8 mouse cellular contexts compared by ENCODE assay signal in genomic region chr1:131523794-131524193, GRCm38 (mm10). TPM values are rescaled to one million over a fixed set of nuclear protein-coding genes. Genes with fewer than 3 reads are reported as not detected.
DNase-seq lines count a peak whose midpoint lies in the region; ATAC-seq lines count a peak whose summit lies in the region.

No protein-coding gene starts in this region.

- H3K4me1 ChIP-seq in heart, embryonic 15.5 days (replicated peaks): peaks cover 48% of the 10 kb centered on the region
- H3K4me1 ChIP-seq in brown adipose tissue, adult 24 weeks (ENCODE audit: control insufficient read depth, insufficient read depth, insufficient read length, low read length): peaks cover 21% of the 10 kb centered on the region
- peaks cover 45% of the 10 kb centered on the region for H3K4me1 ChIP-seq in hindbrain, embryonic 10.5 days (replicated peaks)
- peaks cover 55% of the 10 kb centered on the region for H3K4me1 ChIP-seq in midbrain, embryonic 13.5 days (replicated peaks)

- no peak for ATAC-seq in heart, embryonic 15.5 days (replicated peaks; ENCODE audit: insufficient number of reproducible peaks, insufficient read depth, low FRiP score, low read depth)
- no peak for ATAC-seq in midbrain, embryonic 13.5 days

- no peaks in the 10 kb centered on the region for H3K27me3 ChIP-seq in heart, embryonic 15.5 days
- H3K27me3 ChIP-seq in hindbrain, embryonic 10.5 days (ENCODE audit: insufficient read depth, poor library complexity, severe bottlenecking): no peaks in the 10 kb centered on the region
- no peaks in the 10 kb centered on the region for H3K27me3 ChIP-seq in midbrain, embryonic 13.5 days

- no peaks in the 10 kb centered on the region for H3K9me3 ChIP-seq in heart, embryonic 15.5 days (replicated peaks)
- H3K9me3 ChIP-seq in hindbrain, embryonic 10.5 days: no peaks in the 10 kb centered on the region
- no peaks in the 10 kb centered on the region for H3K9me3 ChIP-seq in midbrain, embryonic 13.5 days

- H3K9ac ChIP-seq in heart, embryonic 15.5 days: 0 out of 2 replicates have a peak overlapping the region, but pooled peaks have one; percentile 3
- peak overlapping the region; percentile 89 for H3K9ac ChIP-seq in midbrain, embryonic 13.5 days (replicated peaks)

- no peak for DNase-seq in heart, adult 18-20 months
- no peak for DNase-seq in hindbrain, embryonic 10.5 days (ENCODE audit: low spot score)
- no peak for DNase-seq in adrenal gland, adult 18-20 months (ENCODE audit: low spot score in 2 of 2)
- no peak for DNase-seq in layer of hippocampus, postnatal 36 days
- DNase-seq in T-cell, adult 2 months (ENCODE audit: low spot score): no peak

- H3K36me3 ChIP-seq in heart, embryonic 15.5 days: no peaks in the 10 kb centered on the region
- peaks cover 5% of the 10 kb centered on the region; the same call in 1 of the 2 replicates for H3K36me3 ChIP-seq in hindbrain, embryonic 10.5 days
- H3K36me3 ChIP-seq in midbrain, embryonic 13.5 days: no peaks in the 10 kb centered on the region

- H3K4me2 ChIP-seq in heart, embryonic 15.5 days: peak overlapping the region; percentile 94
- peak overlapping the region; percentile 70 for H3K4me2 ChIP-seq in midbrain, embryonic 13.5 days (replicated peaks)

- H3K27ac ChIP-seq in heart, embryonic 15.5 days: no peak overlapping the region; the same call in 1 of the 2 replicates
- no peak overlapping the region; the same call in 1 of the 2 replicates for H3K27ac ChIP-seq in brown adipose tissue, adult 24 weeks (replicated peaks; ENCODE audit: low read depth, low read length)
- 0 out of 2 replicates have a peak overlapping the region, but pooled peaks have one; percentile 29 for H3K27ac ChIP-seq in hindbrain, embryonic 10.5 days
- H3K27ac ChIP-seq in midbrain, embryonic 13.5 days: no peak overlapping the region

- H3K4me3 ChIP-seq in heart, embryonic 15.5 days: peak overlapping the region; percentile 80
- peak overlapping the region; percentile 78 for H3K4me3 ChIP-seq in brown adipose tissue, adult 24 weeks (ENCODE audit: insufficient read depth, low read depth, low read length)
- peak overlapping the region; percentile 87 for H3K4me3 ChIP-seq in hindbrain, embryonic 10.5 days
- peak overlapping the region; percentile 86 for H3K4me3 ChIP-seq in midbrain, embryonic 13.5 days (replicated peaks)

- 45% methylated on average over 3 of the region's 3 CpGs for WGBS in heart, embryonic 15.5 days
- 50% methylated on average over 3 of the region's 3 CpGs for WGBS in hindbrain, embryonic 10.5 days
- WGBS in midbrain, embryonic 13.5 days: 37% methylated on average over 3 of the region's 3 CpGs

RNA-seq across cellular contexts. Expression of gene Srgap2, which starts 3.4 kb away (rescaled TPM):
- 10.0 and 15.8 TPM in 2 replicates for polyA plus RNA-seq in heart, embryonic 15.5 days (2015; fragmentation: Nextera tagmentation; extraction: Ambion mirVana)
- total RNA-seq in heart, adult 18-20 months (2021): 10 to 100 TPM; 19.5 TPM
- polyA plus RNA-seq in brown adipose tissue, adult 24 weeks (2012; ENCODE audit: insufficient read depth, insufficient read length, missing spikeins): 7.8 and 10.4 TPM in 2 replicates
- polyA plus RNA-seq in hindbrain, embryonic 10.5 days (2016; fragmentation: Nextera tagmentation; extraction: Ambion mirVana): 17.2 TPM in 2 replicates
- polyA plus RNA-seq in midbrain, embryonic 13.5 days (2015; fragmentation: Nextera tagmentation; extraction: Ambion mirVana): 16.6 and 18.8 TPM in 2 replicates
- total RNA-seq in adrenal gland, adult 18-20 months (2021): 10 to 100 TPM; 22.6 to 22.9 TPM
- 10 to 100 TPM; 75.2 to 89.9 TPM for total RNA-seq in layer of hippocampus, postnatal 36 days (2021)

RNA-seq across cellular contexts. Expression of gene Fam72a, which starts 3.9 kb away (rescaled TPM):
- polyA plus RNA-seq in heart, embryonic 15.5 days (2015; fragmentation: Nextera tagmentation; extraction: Ambion mirVana): 2.4 and 2.7 TPM in 2 replicates
- under 1 TPM; 0.87 to 0.89 TPM for total RNA-seq in heart, adult 18-20 months (2021)
- polyA plus RNA-seq in brown adipose tissue, adult 24 weeks (2012; ENCODE audit: insufficient read depth, insufficient read length, missing spikeins): 0.79 and 1.7 TPM in 2 replicates
- 4.3 and 5.7 TPM in 2 replicates for polyA plus RNA-seq in hindbrain, embryonic 10.5 days (2016; fragmentation: Nextera tagmentation; extraction: Ambion mirVana)
- polyA plus RNA-seq in midbrain, embryonic 13.5 days (2015; fragmentation: Nextera tagmentation; extraction: Ambion mirVana): 1.8 and 2.1 TPM in 2 replicates
- total RNA-seq in adrenal gland, adult 18-20 months (2021): 1 to 10 TPM in 1 of 2 experiments, under 1 TPM in 1; 0.83 to 1.1 TPM
- 1 to 10 TPM; 1.4 TPM for total RNA-seq in layer of hippocampus, postnatal 36 days (2021)
